Mouse (Mus musculus) embryo, embryonic 9.5 days (tissue): Measurements from ENCODE around the gene Ppp1ca.

Experiments used
- DNase-seq: peaks from one replicate; pipeline ENCODE4 v3.0.0-alpha.2; 2017; ENCODE audit errors: extremely low spot score

The Ppp1ca gene

GRCm38 (mm10) chr19:4184976-4185975 lies 6.6 kb upstream of the Ppp1ca start:
- no peak for DNase-seq

- DNase-seq, result no peak
Measured at GRCm38 (mm10) chr19:4187303-4187702, 4.6 kb upstream of the Ppp1ca start.

GRCm38 (mm10) chr19:4189051-4189620 lies 2.7 kb upstream of the Ppp1ca start:
- no peak for DNase-seq

- no peak for DNase-seq
Measured at GRCm38 (mm10) chr19:4190831-4191334, 982 bp upstream of the Ppp1ca start, which contains the start of gene Tbc1d10c. Tbc1d10c (minus strand) TSS chr19:4191284.

- DNase-seq, result no peak
Measured at GRCm38 (mm10) chr19:4192251-4192985, 553 bp downstream of the Ppp1ca start.

- DNase-seq, result no peak
Measured at GRCm38 (mm10) chr19:4193129-4193528, 1.3 kb downstream of the Ppp1ca start.

GRCm38 (mm10) chr19:4194021-4194724 lies 2.3 kb downstream of the Ppp1ca start:
- no peak for DNase-seq

- DNase-seq, result no peak
Measured at GRCm38 (mm10) chr19:4194776-4195650, 3.1 kb downstream of the Ppp1ca start.

- DNase-seq, result no peak
Measured at GRCm38 (mm10) chr19:4196048-4196447, 4.2 kb downstream of the Ppp1ca start.

- no peak for DNase-seq
Measured at GRCm38 (mm10) chr19:4196548-4196947, 4.7 kb downstream of the Ppp1ca start.

GRCm38 (mm10) chr19:4197180-4197579 lies 5.3 kb downstream of the Ppp1ca start:
- no peak for DNase-seq

- peak; percentile 93 for DNase-seq
Measured at GRCm38 (mm10) chr19:4201291-4201909, 9.5 kb downstream of the Ppp1ca start, which contains the start of gene Rad9a. Rad9a (minus strand) TSS chr19:4201662.

GRCm38 (mm10) chr19:4202149-4202548 lies 10.3 kb downstream of the Ppp1ca start:
- DNase-seq, result no peak

- no peak for DNase-seq
Measured at GRCm38 (mm10) chr19:4203148-4203547, 11.3 kb downstream of the Ppp1ca start.

- DNase-seq, result no peak
Measured at GRCm38 (mm10) chr19:4203604-4204326, 11.9 kb downstream of the Ppp1ca start.

GRCm38 (mm10) chr19:4204889-4205288 lies 13.0 kb downstream of the Ppp1ca start:
- DNase-seq, result no peak

GRCm38 (mm10) chr19:4206971-4207370 lies 15.1 kb downstream of the Ppp1ca start:
- DNase-seq, result peak; percentile 79

GRCm38 (mm10) chr19:4208563-4208962 lies 16.7 kb downstream of the Ppp1ca start:
- no peak for DNase-seq
